Mouse (Mus musculus): Measurements from ENCODE around the gene Mcm2. TPM values are rescaled to one million over a fixed set of nuclear protein-coding genes. Genes with fewer than 3 reads are reported as not detected.

The Mcm2 gene
- polyA plus RNA-seq, 1 experiment from 2014 or later: 139 TPM

GRCm38 (mm10) chr6:88860914-88861313 lies 37.7 kb downstream of the Mcm2 start:
- Histone ChIP-seq H3K9ac (ENCODE audit: low read length) (no peak overlapping the region), H3K4me3 (ENCODE audit: low read depth, low read length) (no peak overlapping the region), H3K27me3 (replicated peaks; ENCODE audit: control insufficient read depth, insufficient read depth, low read length) (no peaks in the 10 kb centered on the region), H3K36me3 (ENCODE audit: control insufficient read depth, insufficient read depth, low read length) (peaks cover 29% of the 10 kb centered on the region), H3K4me1 (replicated peaks; ENCODE audit: control insufficient read depth, insufficient read depth, low read length) (no peaks in the 10 kb centered on the region), H3K9me3 (ENCODE audit: control insufficient read depth, low read length) (no peaks in the 10 kb centered on the region), H3K4me2 (ENCODE audit: low read length) (no peak overlapping the region), H3K27ac (ENCODE audit: low read depth) (no peak overlapping the region)
- DNase-seq (ENCODE audit: low spot score) (no peak), ATAC-seq (replicated peaks; ENCODE audit: low FRiP score, low TSS enrichment, low read depth) (0 out of 2 replicates have a peak, but pooled peaks have one; percentile 40)
- 15% methylated on average over 2 of the region's 2 CpGs for WGBS

- Histone ChIP-seq H3K27ac (ENCODE audit: low read depth) (no peak overlapping the region), H3K4me1 (replicated peaks; ENCODE audit: control insufficient read depth, insufficient read depth, low read length) (no peaks in the 10 kb centered on the region), H3K4me2 (ENCODE audit: low read length) (no peak overlapping the region), H3K27me3 (replicated peaks; ENCODE audit: control insufficient read depth, insufficient read depth, low read length) (no peaks in the 10 kb centered on the region), H3K9me3 (ENCODE audit: control insufficient read depth, low read length) (no peaks in the 10 kb centered on the region), H3K4me3 (ENCODE audit: low read depth, low read length) (no peak overlapping the region), H3K36me3 (ENCODE audit: control insufficient read depth, insufficient read depth, low read length) (peaks cover 20% of the 10 kb centered on the region), H3K9ac (ENCODE audit: low read length) (no peak overlapping the region)
- ATAC-seq (replicated peaks; ENCODE audit: low FRiP score, low TSS enrichment, low read depth): no peak
- DNase-seq (ENCODE audit: low spot score): no peak
- 68% methylated on average over 7 of the region's 7 CpGs for WGBS
These were observed 40.2 kb downstream of the Mcm2 start for GRCm38 (mm10) chr6:88858341-88858740.

GRCm38 (mm10) chr6:88857830-88858229 lies 40.8 kb downstream of the Mcm2 start:
- Histone ChIP-seq H3K4me3 (ENCODE audit: low read depth, low read length) (no peak overlapping the region), H3K4me2 (ENCODE audit: low read length) (no peak overlapping the region), H3K9me3 (ENCODE audit: control insufficient read depth, low read length) (no peaks in the 10 kb centered on the region), H3K36me3 (ENCODE audit: control insufficient read depth, insufficient read depth, low read length) (peaks cover 15% of the 10 kb centered on the region), H3K27ac (ENCODE audit: low read depth) (no peak overlapping the region), H3K27me3 (replicated peaks; ENCODE audit: control insufficient read depth, insufficient read depth, low read length) (no peaks in the 10 kb centered on the region), H3K9ac (ENCODE audit: low read length) (no peak overlapping the region), H3K4me1 (replicated peaks; ENCODE audit: control insufficient read depth, insufficient read depth, low read length) (no peaks in the 10 kb centered on the region)
- no peak for DNase-seq (ENCODE audit: low spot score)
- 86% methylated on average over 6 of the region's 6 CpGs for WGBS
- ATAC-seq (replicated peaks; ENCODE audit: low FRiP score, low TSS enrichment, low read depth): no peak

GRCm38 (mm10) chr6:88857249-88857648 lies 41.3 kb downstream of the Mcm2 start:
- Histone ChIP-seq H3K4me3 (ENCODE audit: low read depth, low read length) (no peak overlapping the region), H3K4me2 (ENCODE audit: low read length) (no peak overlapping the region), H3K4me1 (replicated peaks; ENCODE audit: control insufficient read depth, insufficient read depth, low read length) (no peaks in the 10 kb centered on the region), H3K27me3 (replicated peaks; ENCODE audit: control insufficient read depth, insufficient read depth, low read length) (no peaks in the 10 kb centered on the region), H3K9ac (ENCODE audit: low read length) (no peak overlapping the region), H3K36me3 (ENCODE audit: control insufficient read depth, insufficient read depth, low read length) (peaks cover 13% of the 10 kb centered on the region; the same call in 1 of the 2 replicates), H3K27ac (ENCODE audit: low read depth) (no peak overlapping the region), H3K9me3 (ENCODE audit: control insufficient read depth, low read length) (no peaks in the 10 kb centered on the region)
- ATAC-seq (replicated peaks; ENCODE audit: low FRiP score, low TSS enrichment, low read depth): no peak
- 38% methylated on average over 9 of the region's 9 CpGs for WGBS
- no peak for DNase-seq (ENCODE audit: low spot score)

- 13% methylated on average over 5 of the region's 5 CpGs for WGBS
- H3K4me3 ChIP-seq (ENCODE audit: low read depth, low read length): no peak overlapping the region
- H3K9me3 ChIP-seq (ENCODE audit: control insufficient read depth, low read length): no peaks in the 10 kb centered on the region
- no peak overlapping the region for H3K4me2 ChIP-seq (ENCODE audit: low read length)
- H3K4me1 ChIP-seq (replicated peaks; ENCODE audit: control insufficient read depth, insufficient read depth, low read length): no peaks in the 10 kb centered on the region
- H3K27ac ChIP-seq (ENCODE audit: low read depth): no peak overlapping the region
- no peaks in the 10 kb centered on the region for H3K27me3 ChIP-seq (replicated peaks; ENCODE audit: control insufficient read depth, insufficient read depth, low read length)
- no peak overlapping the region for H3K9ac ChIP-seq (ENCODE audit: low read length)
- peak; percentile 72 for DNase-seq (ENCODE audit: low spot score)
- peaks cover 4% of the 10 kb centered on the region; the same call in 1 of the 2 replicates for H3K36me3 ChIP-seq (ENCODE audit: control insufficient read depth, insufficient read depth, low read length)
- peak; percentile 52; the same call in 1 of the 2 replicates for ATAC-seq (replicated peaks; ENCODE audit: low FRiP score, low TSS enrichment, low read depth)
These were observed 42.9 kb downstream of the Mcm2 start for GRCm38 (mm10) chr6:88855636-88856035.

- Histone ChIP-seq H3K27ac (ENCODE audit: low read depth) (no peak overlapping the region), H3K4me3 (ENCODE audit: low read depth, low read length) (no peak overlapping the region), H3K27me3 (replicated peaks; ENCODE audit: control insufficient read depth, insufficient read depth, low read length) (no peaks in the 10 kb centered on the region), H3K4me1 (replicated peaks; ENCODE audit: control insufficient read depth, insufficient read depth, low read length) (no peaks in the 10 kb centered on the region), H3K9ac (ENCODE audit: low read length) (no peak overlapping the region), H3K36me3 (ENCODE audit: control insufficient read depth, insufficient read depth, low read length) (peaks cover 4% of the 10 kb centered on the region; the same call in 1 of the 2 replicates), H3K9me3 (ENCODE audit: control insufficient read depth, low read length) (no peaks in the 10 kb centered on the region), H3K4me2 (ENCODE audit: low read length) (no peak overlapping the region)
- DNase-seq (ENCODE audit: low spot score) (no peak), ATAC-seq (replicated peaks; ENCODE audit: low FRiP score, low TSS enrichment, low read depth) (no peak)
- 76% methylated on average over 5 of the region's 5 CpGs for WGBS
These were observed 44.1 kb downstream of the Mcm2 start for GRCm38 (mm10) chr6:88854509-88854908.

GRCm38 (mm10) chr6:88850034-88850433 lies 48.5 kb downstream of the Mcm2 start:
- Histone ChIP-seq H3K9me3 (ENCODE audit: control insufficient read depth, low read length) (no peaks in the 10 kb centered on the region), H3K36me3 (ENCODE audit: control insufficient read depth, insufficient read depth, low read length) (peaks cover 11% of the 10 kb centered on the region; the same call in 1 of the 2 replicates), H3K9ac (ENCODE audit: low read length) (no peak overlapping the region), H3K4me2 (ENCODE audit: low read length) (no peak overlapping the region), H3K27me3 (replicated peaks; ENCODE audit: control insufficient read depth, insufficient read depth, low read length) (no peaks in the 10 kb centered on the region), H3K4me1 (replicated peaks; ENCODE audit: control insufficient read depth, insufficient read depth, low read length) (no peaks in the 10 kb centered on the region), H3K4me3 (ENCODE audit: low read depth, low read length) (no peak overlapping the region), H3K27ac (ENCODE audit: low read depth) (no peak overlapping the region)
- 87% methylated on average over 7 of the region's 7 CpGs for WGBS
- DNase-seq (ENCODE audit: low spot score) (no peak), ATAC-seq (replicated peaks; ENCODE audit: low FRiP score, low TSS enrichment, low read depth) (no peak)

GRCm38 (mm10) chr6:88849270-88849669 lies 49.3 kb downstream of the Mcm2 start:
- H3K36me3 ChIP-seq (ENCODE audit: control insufficient read depth, insufficient read depth, low read length): peaks cover 8% of the 10 kb centered on the region; the same call in 1 of the 2 replicates
- no peaks in the 10 kb centered on the region for H3K4me1 ChIP-seq (replicated peaks; ENCODE audit: control insufficient read depth, insufficient read depth, low read length)
- 56% methylated on average over 4 of the region's 4 CpGs for WGBS
- no peak overlapping the region for H3K4me3 ChIP-seq (ENCODE audit: low read depth, low read length)
- no peak overlapping the region for H3K4me2 ChIP-seq (ENCODE audit: low read length)
- no peak overlapping the region for H3K9ac ChIP-seq (ENCODE audit: low read length)
- no peak overlapping the region for H3K27ac ChIP-seq (ENCODE audit: low read depth)
- no peaks in the 10 kb centered on the region for H3K9me3 ChIP-seq (ENCODE audit: control insufficient read depth, low read length)
- DNase-seq (ENCODE audit: low spot score) (no peak), ATAC-seq (replicated peaks; ENCODE audit: low FRiP score, low TSS enrichment, low read depth) (0 out of 2 replicates have a peak, but pooled peaks have one; percentile 6)
- H3K27me3 ChIP-seq (replicated peaks; ENCODE audit: control insufficient read depth, insufficient read depth, low read length): no peaks in the 10 kb centered on the region

- ATAC-seq (replicated peaks; ENCODE audit: low FRiP score, low TSS enrichment, low read depth): no peak
- H3K9ac ChIP-seq (ENCODE audit: low read length): no peak overlapping the region
- 48% methylated on average over 2 of the region's 2 CpGs for WGBS
- H3K27me3 ChIP-seq (replicated peaks; ENCODE audit: control insufficient read depth, insufficient read depth, low read length): no peaks in the 10 kb centered on the region
- DNase-seq (ENCODE audit: low spot score): no peak
- H3K4me2 ChIP-seq (ENCODE audit: low read length): no peak overlapping the region
- H3K9me3 ChIP-seq (ENCODE audit: control insufficient read depth, low read length): no peaks in the 10 kb centered on the region
- no peak overlapping the region for H3K4me3 ChIP-seq (ENCODE audit: low read depth, low read length)
- H3K4me1 ChIP-seq (replicated peaks; ENCODE audit: control insufficient read depth, insufficient read depth, low read length): peaks cover 7% of the 10 kb centered on the region; the same call in 1 of the 2 replicates
- no peak overlapping the region for H3K27ac ChIP-seq (ENCODE audit: low read depth)
- peaks cover 7% of the 10 kb centered on the region; the same call in 1 of the 2 replicates for H3K36me3 ChIP-seq (ENCODE audit: control insufficient read depth, insufficient read depth, low read length)
These were observed 51.0 kb downstream of the Mcm2 start for GRCm38 (mm10) chr6:88847571-88847970.

Data from intestine, embryonic 14.5 days (tissue).